Mouse (Mus musculus): ENCODE measurements around the gene Tjp1. TPM values are rescaled to one million over a fixed set of nuclear protein-coding genes. Genes with fewer than 3 reads are reported as not detected.

The Tjp1 gene
- 0.20 and 0.37 TPM in 2 replicates for polyA plus RNA-seq (2012; ENCODE audit: low replicate concordance)

GRCm38 (mm10) chr7:65527071-65528007 lies at the start of gene Tjp1:
Gene Tjp1, minus strand, starts transcription at chr7:65527781.

Other genes starting within 250 kb of the Tjp1 start
- 3.3 and 4.1 TPM in 2 replicates for gene Tarsl2, start 117.1 kb upstream of the Tjp1 start, polyA plus RNA-seq (2012; ENCODE audit: low replicate concordance)
- gene Tm2d3, start 163.4 kb upstream of the Tjp1 start, polyA plus RNA-seq (2012; ENCODE audit: low replicate concordance): 9.8 and 35.4 TPM in 2 replicates

Data from hematopoietic multipotent progenitor cell, adult 10-12 weeks (in vitro differentiated cells).